Mouse (Mus musculus): ENCODE measurements around the gene Insl3. TPM values are rescaled to one million over a fixed set of nuclear protein-coding genes. Genes with fewer than 3 reads are reported as not detected.

Insl3 gene
- polyA plus RNA-seq, 1 experiment: 0.14 TPM

DNA sequence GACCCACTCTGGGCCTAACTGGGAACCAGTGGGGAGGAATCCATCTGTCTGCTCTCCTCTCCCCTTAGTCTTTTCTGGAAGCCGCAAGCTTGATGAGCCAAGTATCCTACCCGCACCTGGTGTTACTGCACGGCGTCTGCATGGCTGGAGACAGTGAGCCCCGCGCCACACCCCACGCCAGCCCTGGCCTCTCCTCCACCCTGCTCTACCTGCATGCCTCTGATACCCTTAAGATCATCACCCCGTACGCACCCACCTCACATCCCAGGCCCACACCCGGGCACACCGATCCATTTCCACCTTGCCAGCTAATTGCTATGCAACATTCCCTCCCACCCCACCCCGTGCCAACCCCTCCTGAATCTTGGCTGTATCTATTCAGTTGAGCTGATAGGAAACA lies 6.2 kb upstream of the Insl3 start:
- Histone ChIP-seq H3K79me3 (ENCODE audit: low read depth) (no peaks in the 10 kb centered on the region), H3ac (ENCODE audit: control insufficient read depth, insufficient read length, low read depth) (no peak overlapping the region), H3K36me3 (ENCODE audit: control insufficient read depth, insufficient read depth) (no peaks in the 10 kb centered on the region), H3K79me2 (ENCODE audit: control insufficient read depth, insufficient read depth) (no peaks in the 10 kb centered on the region), H3K27me3 (ENCODE audit: control insufficient read depth, insufficient read depth, insufficient read length) (peaks cover 32% of the 10 kb centered on the region), H3K4me3 (ENCODE audit: insufficient read depth, poor library complexity, severe bottlenecking) (no peak overlapping the region)
- TF ChIP-seq MYOG (IDR thresholded peaks at IDR 0.05; ENCODE audit: control insufficient read depth, extremely low read depth, insufficient read length): no peak
- TF ChIP-seq MYOD1 (IDR thresholded peaks at IDR 0.05; ENCODE audit: control insufficient read depth, insufficient read length, low read depth): no peak
- no peak for TF ChIP-seq CEBPB (IDR thresholded peaks at IDR 0.05; ENCODE audit: low read depth)
- no peak for TF ChIP-seq USF1 (IDR thresholded peaks at IDR 0.05; ENCODE audit: low read depth)
- no peak for TF ChIP-seq MAX (IDR thresholded peaks at IDR 0.05)
- TF ChIP-seq CTCF (IDR thresholded peaks at IDR 0.05; ENCODE audit: control insufficient read depth, insufficient read depth, insufficient read length): no peak
- TF ChIP-seq FOSL1 (IDR thresholded peaks at IDR 0.05; ENCODE audit: insufficient read depth, low read length, poor library complexity, severe bottlenecking): no peak

DNA sequence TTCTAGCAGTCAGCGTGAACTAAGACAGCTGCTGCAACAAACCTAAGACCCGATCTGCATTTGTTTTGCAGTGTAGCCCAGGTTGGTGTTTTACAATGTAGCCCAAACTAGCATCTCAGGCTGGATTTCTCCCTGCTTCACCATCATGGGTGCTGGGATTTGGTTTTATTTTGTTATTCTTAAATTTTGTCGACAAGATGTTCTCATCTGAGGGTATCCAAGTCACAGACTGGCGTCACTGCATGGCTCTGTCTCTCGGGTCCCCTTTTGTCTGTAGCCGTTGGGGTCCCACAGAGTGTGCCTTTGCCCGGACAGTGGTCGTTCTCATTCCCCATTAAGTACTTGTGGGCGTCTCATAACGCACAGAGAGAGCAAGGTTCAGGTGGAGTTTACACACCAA lies 4.3 kb upstream of the Insl3 start:
- TF ChIP-seq MYOD1 (IDR thresholded peaks at IDR 0.05; ENCODE audit: control insufficient read depth, insufficient read length, low read depth) (no peak), CEBPB (IDR thresholded peaks at IDR 0.05; ENCODE audit: low read depth) (no peak), USF1 (IDR thresholded peaks at IDR 0.05; ENCODE audit: low read depth) (no peak)
- H3K27me3 ChIP-seq (ENCODE audit: control insufficient read depth, insufficient read depth, insufficient read length): peaks cover 51% of the 10 kb centered on the region

DNA sequence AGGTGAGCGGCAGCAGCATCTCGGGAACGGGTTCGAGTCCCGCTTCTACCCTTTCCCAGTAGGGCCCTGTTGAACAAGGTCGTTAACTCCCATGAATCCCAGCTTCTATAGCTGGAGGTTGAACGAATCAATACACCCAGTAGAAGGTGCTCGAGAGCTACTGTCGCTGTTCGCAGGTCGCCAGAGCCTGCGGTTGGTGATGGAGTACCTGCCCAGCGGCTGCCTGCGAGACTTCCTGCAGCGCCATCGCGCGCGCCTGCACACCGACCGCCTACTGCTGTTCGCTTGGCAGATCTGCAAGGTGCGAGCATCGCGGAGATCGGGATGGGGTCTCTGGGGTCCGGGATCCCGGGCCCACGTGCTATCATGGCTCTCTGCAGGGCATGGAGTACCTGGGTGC lies 3.4 kb upstream of the Insl3 start:
- H3K27me3 ChIP-seq (ENCODE audit: control insufficient read depth, insufficient read depth, insufficient read length): peaks cover 59% of the 10 kb centered on the region
- no peaks in the 10 kb centered on the region for H3K79me2 ChIP-seq (ENCODE audit: control insufficient read depth, insufficient read depth)
- H3K79me3 ChIP-seq (ENCODE audit: low read depth): no peaks in the 10 kb centered on the region
- no peaks in the 10 kb centered on the region for H3K36me3 ChIP-seq (ENCODE audit: control insufficient read depth, insufficient read depth)
- H3ac ChIP-seq (ENCODE audit: control insufficient read depth, insufficient read length, low read depth): no peak overlapping the region
- H3K4me3 ChIP-seq (ENCODE audit: insufficient read depth, poor library complexity, severe bottlenecking): no peak overlapping the region
- TF ChIP-seq CEBPB (IDR thresholded peaks at IDR 0.05; ENCODE audit: low read depth) (no peak), CTCF (IDR thresholded peaks at IDR 0.05; ENCODE audit: control insufficient read depth, insufficient read depth, insufficient read length) (no peak), USF1 (IDR thresholded peaks at IDR 0.05; ENCODE audit: low read depth) (no peak), FOSL1 (IDR thresholded peaks at IDR 0.05; ENCODE audit: insufficient read depth, low read length, poor library complexity, severe bottlenecking) (no peak), MYOD1 (IDR thresholded peaks at IDR 0.05; ENCODE audit: control insufficient read depth, insufficient read length, low read depth) (no peak), MYOG (IDR thresholded peaks at IDR 0.05; ENCODE audit: control insufficient read depth, extremely low read depth, insufficient read length) (no peak), MAX (IDR thresholded peaks at IDR 0.05) (no peak)

More for the DNA sequence above, 4.3 kb upstream of the Insl3 start:
- H3K4me3 ChIP-seq (ENCODE audit: insufficient read depth, poor library complexity, severe bottlenecking): no peak overlapping the region
- no peaks in the 10 kb centered on the region for H3K79me2 ChIP-seq (ENCODE audit: control insufficient read depth, insufficient read depth)
- no peaks in the 10 kb centered on the region for H3K36me3 ChIP-seq (ENCODE audit: control insufficient read depth, insufficient read depth)
- no peaks in the 10 kb centered on the region for H3K79me3 ChIP-seq (ENCODE audit: low read depth)
- no peak overlapping the region for H3ac ChIP-seq (ENCODE audit: control insufficient read depth, insufficient read length, low read depth)

DNA sequence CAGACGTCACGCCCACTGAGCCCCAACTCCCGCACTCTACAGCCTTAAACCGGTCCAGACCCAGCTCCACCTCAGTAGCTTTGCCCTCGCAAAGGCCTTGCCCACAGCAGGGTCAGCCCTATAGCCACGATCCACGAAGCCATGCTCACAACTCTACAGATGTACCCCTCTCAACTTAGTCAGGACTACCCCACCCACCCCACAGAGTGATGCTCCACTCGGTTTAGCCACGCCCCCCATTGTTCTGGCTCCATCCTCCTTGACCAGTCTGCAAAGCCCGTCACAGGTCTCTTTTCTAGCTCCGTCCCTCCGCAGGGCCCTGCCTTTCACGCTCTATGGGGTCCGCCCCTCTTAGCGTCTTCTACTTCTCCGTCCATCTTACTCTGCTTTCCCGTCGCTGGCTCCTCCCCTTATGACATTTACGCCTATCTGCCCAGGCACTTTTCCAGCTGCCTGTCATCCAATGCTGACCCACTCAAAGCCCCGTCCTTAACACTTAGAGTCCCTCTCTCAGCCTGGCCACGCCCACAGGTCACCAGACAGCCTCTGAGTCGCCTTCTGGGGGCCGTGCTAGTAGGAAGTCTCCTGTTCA lies 2.8 kb upstream of the Insl3 start:
- no peak overlapping the region for H3ac ChIP-seq (ENCODE audit: control insufficient read depth, insufficient read length, low read depth)
- H3K27me3 ChIP-seq (ENCODE audit: control insufficient read depth, insufficient read depth, insufficient read length): peaks cover 63% of the 10 kb centered on the region
- H3K36me3 ChIP-seq (ENCODE audit: control insufficient read depth, insufficient read depth): no peaks in the 10 kb centered on the region
- H3K79me2 ChIP-seq (ENCODE audit: control insufficient read depth, insufficient read depth): no peaks in the 10 kb centered on the region
- TF ChIP-seq MYOG (IDR thresholded peaks at IDR 0.05; ENCODE audit: control insufficient read depth, extremely low read depth, insufficient read length): no peak
- TF ChIP-seq MYOD1 (IDR thresholded peaks at IDR 0.05; ENCODE audit: control insufficient read depth, insufficient read length, low read depth): no peak
- TF ChIP-seq MAX (IDR thresholded peaks at IDR 0.05): no peak
- no peak for TF ChIP-seq FOSL1 (IDR thresholded peaks at IDR 0.05; ENCODE audit: insufficient read depth, low read length, poor library complexity, severe bottlenecking)
- no peak for TF ChIP-seq USF1 (IDR thresholded peaks at IDR 0.05; ENCODE audit: low read depth)
- no peak for TF ChIP-seq CEBPB (IDR thresholded peaks at IDR 0.05; ENCODE audit: low read depth)
- TF ChIP-seq CTCF (IDR thresholded peaks at IDR 0.05; ENCODE audit: control insufficient read depth, insufficient read depth, insufficient read length): no peak
- H3K4me3 ChIP-seq (ENCODE audit: insufficient read depth, poor library complexity, severe bottlenecking): no peak overlapping the region
- H3K79me3 ChIP-seq (ENCODE audit: low read depth): no peaks in the 10 kb centered on the region

DNA sequence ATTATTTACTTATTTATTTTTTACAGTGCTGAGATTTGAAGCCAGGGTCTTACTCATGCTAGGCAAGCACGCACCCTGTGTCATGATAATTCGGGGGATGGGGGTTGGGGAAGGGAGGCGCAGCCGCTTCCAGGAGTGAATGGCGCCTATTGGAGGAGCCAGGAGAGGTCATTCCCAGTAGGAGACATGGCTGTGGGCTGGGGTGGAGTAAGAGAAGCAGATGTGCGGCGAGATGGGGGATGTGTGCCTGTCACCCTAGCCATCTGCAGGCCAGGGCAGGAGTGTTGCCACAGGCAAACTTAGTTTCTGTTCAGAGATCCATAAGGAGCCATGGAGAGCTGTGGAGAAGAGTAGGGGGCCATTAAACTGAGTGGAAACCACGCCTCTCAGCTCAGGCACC lies 1.4 kb upstream of the Insl3 start:
- peaks cover 67% of the 10 kb centered on the region for H3K27me3 ChIP-seq (ENCODE audit: control insufficient read depth, insufficient read depth, insufficient read length)
- TF ChIP-seq MYOD1 (IDR thresholded peaks at IDR 0.05; ENCODE audit: control insufficient read depth, insufficient read length, low read depth): no peak

DNA sequence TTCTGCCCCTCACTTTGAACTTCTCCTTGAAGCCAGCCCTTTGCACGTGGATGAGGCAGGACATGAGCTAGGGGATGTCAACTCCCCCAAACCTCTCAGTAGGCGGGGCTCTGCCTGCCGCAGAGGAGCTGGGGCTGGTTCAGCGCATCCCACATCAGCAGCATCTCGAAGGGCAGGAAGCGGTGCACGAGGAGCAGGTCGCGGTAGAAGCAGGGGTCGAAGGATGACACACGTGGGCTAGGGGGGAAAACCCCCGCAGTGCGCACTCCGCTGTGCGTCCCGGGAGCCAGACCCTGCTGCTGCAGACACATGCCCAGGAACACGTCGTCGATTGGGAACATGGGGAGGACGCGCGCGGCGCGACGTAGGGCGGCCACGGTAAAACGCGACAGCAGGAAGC lies 3.5 kb downstream of the Insl3 start:
- no peak overlapping the region for H3ac ChIP-seq (ENCODE audit: control insufficient read depth, insufficient read length, low read depth)
- no peaks in the 10 kb centered on the region for H3K36me3 ChIP-seq (ENCODE audit: control insufficient read depth, insufficient read depth)
- no peak overlapping the region for H3K4me3 ChIP-seq (ENCODE audit: insufficient read depth, poor library complexity, severe bottlenecking)
- H3K79me2 ChIP-seq (ENCODE audit: control insufficient read depth, insufficient read depth): no peaks in the 10 kb centered on the region
- no peaks in the 10 kb centered on the region for H3K79me3 ChIP-seq (ENCODE audit: low read depth)
- H3K27me3 ChIP-seq (ENCODE audit: control insufficient read depth, insufficient read depth, insufficient read length): peaks cover 60% of the 10 kb centered on the region
- TF ChIP-seq CEBPB (IDR thresholded peaks at IDR 0.05; ENCODE audit: low read depth) (no peak), CTCF (IDR thresholded peaks at IDR 0.05; ENCODE audit: control insufficient read depth, insufficient read depth, insufficient read length) (no peak)

More for the DNA sequence above, 1.4 kb upstream of the Insl3 start:
- H3K4me3 ChIP-seq (ENCODE audit: insufficient read depth, poor library complexity, severe bottlenecking): no peak overlapping the region
- no peak overlapping the region for H3ac ChIP-seq (ENCODE audit: control insufficient read depth, insufficient read length, low read depth)
- no peaks in the 10 kb centered on the region for H3K79me2 ChIP-seq (ENCODE audit: control insufficient read depth, insufficient read depth)
- H3K79me3 ChIP-seq (ENCODE audit: low read depth): no peaks in the 10 kb centered on the region
- no peaks in the 10 kb centered on the region for H3K36me3 ChIP-seq (ENCODE audit: control insufficient read depth, insufficient read depth)

Data from C2C12 (cell line).